Mouse (Mus musculus) G1E-ER4 (cell line): Measurements from ENCODE around the gene Rassf6. TPM values are rescaled to one million over a fixed set of nuclear protein-coding genes. Genes with fewer than 3 reads are reported as not detected.

ENCODE experiments used
- GATA1 ChIP-seq: IDR thresholded peaks from one replicate; pipeline ENCODE4 v1.8.0; 2012; ENCODE audit warnings: low read length, inconsistent platforms
- polyA plus RNA-seq: library from polyadenylated mRNA; stranded (reverse); fragments of >175 nt; gene quantifications from 2 replicates; pipeline ENCODE4 v1.2.3, GENCODE M21; 2012

Gene Rassf6
- polyA plus RNA-seq, 1 experiment = not detected

- TF ChIP-seq GATA1 = no peak
These were observed 45.5 kb downstream of the Rassf6 start for GRCm38 (mm10) chr5:90594945-90595344.

GRCm38 (mm10) chr5:90591936-90592335 lies 48.5 kb downstream of the Rassf6 start:
- no peak for TF ChIP-seq GATA1

GRCm38 (mm10) chr5:90590676-90591075 lies 49.8 kb downstream of the Rassf6 start:
- TF ChIP-seq GATA1 = no peak

- no peak for TF ChIP-seq GATA1
These were observed 51.5 kb downstream of the Rassf6 start for GRCm38 (mm10) chr5:90588708-90589595.

DNA sequence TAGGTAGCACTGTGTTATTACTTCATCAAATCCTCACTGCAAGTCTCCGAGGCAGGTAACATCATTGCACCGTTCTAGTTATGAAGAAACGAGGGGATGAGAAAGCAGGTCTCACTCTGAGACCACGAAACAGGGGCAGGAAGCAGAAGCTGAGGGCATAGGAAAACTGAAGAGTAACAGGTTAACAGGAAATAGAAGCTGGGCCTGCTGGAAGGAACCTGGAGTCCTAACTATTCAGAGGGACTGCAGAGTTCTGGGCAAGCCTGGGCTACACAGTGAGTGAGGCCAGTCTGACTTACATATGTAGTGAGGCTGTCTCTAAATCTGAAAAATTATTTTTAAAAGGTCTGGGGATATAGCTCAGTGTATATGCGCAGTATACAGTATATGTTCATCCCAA lies 52.4 kb downstream of the Rassf6 start:
- no peak for TF ChIP-seq GATA1

DNA sequence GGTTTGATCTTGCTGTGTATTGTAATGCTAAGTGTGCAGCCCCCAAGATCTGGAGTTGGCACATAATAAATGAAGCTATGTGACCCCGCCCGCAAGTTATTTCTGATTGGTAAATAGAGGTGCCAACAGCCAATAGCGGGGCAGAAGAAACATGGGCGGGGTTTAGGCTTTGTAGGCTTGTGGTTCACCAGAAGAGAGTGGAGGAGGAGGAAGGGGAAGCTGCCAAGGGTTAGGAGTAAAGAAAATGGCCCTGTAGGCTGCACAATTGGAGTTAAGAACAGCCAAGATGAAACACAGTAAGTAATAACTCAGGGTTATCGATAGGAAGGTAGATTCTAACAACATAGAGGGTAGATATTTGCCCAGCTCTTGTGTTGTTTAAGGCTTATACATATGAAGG lies 53.9 kb downstream of the Rassf6 start:
- no peak for TF ChIP-seq GATA1

DNA sequence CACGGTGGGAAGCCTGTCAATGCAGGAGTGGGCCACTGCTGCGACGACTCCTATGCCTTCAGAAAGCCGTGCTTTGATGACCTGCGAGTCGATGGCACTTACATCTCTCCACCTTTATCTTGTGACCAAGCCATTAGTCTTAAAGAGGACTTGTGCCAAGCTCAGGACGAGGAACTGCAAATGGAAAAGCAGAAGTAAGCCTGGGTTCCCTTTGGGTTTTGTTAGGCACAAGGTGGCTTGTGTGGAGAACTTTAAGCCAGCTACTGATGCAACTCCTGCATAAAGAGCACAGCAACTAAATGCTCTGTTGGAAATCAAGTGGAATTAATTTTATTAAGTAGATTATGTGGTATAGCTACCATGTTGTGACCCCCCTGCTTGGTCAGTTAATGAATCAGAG lies 55.7 kb downstream of the Rassf6 start:
- no peak for TF ChIP-seq GATA1

GRCm38 (mm10) chr5:90582179-90582578 lies 58.3 kb downstream of the Rassf6 start:
- TF ChIP-seq GATA1 = no peak

DNA sequence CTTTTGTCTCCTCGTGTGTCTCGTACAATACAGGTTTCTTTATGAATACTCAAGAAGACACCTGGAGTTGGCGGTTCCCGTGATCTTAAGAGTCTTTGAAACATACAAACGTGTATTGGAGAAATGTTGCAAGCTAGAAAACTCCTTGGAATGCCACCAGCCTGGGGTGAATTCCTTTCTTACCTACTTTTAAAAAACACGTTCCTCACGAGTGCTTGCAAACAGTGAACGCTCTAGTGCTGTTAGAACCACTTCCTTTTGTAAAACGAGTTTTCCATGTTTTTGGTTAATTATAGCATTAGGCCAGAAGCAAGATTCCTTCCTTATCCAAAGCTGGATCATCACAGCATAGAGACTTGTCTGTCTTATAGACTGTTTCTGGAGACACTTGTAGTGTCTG lies 60.9 kb downstream of the Rassf6 start:
- no peak for TF ChIP-seq GATA1

DNA sequence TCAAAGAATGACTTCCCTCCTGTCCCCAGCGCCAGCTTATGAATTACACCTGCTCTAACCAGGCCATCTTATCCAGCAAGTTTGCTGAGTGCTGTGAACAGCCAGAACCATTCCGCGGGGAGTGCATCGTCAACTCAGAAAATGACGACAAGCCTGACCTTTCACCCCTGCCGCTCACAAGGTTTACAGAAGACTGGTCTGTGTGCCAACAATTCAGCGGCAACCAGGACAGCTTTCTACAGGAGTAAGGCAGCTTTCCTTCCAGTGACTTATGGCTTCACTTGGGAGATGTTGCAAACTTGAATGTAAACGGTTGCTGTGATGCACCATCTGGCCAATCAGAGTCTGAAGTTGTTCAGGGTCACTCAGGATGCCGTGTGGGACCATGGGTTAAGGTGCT lies 62.7 kb downstream of the Rassf6 start:
- no peak for TF ChIP-seq GATA1

DNA sequence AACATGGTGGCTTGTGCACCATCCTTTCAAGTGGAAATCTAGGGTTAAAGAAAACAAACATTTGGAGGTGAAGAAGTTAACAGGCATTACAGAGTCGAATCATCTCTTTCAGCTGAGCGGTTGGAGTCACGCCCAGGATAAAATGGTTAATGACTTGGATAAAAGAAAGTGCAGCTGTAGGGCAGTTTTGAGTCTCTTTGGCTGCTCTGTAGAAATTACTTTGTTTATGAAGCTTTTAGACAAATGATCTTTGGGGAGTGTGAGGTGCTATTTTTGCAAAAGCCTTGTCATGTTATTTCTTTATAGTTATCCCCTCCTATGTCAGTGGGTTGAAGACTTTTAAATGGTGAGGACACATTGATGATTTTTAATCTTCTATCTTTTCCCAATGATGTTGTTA lies 69.2 kb downstream of the Rassf6 start:
- TF ChIP-seq GATA1 = no peak

DNA sequence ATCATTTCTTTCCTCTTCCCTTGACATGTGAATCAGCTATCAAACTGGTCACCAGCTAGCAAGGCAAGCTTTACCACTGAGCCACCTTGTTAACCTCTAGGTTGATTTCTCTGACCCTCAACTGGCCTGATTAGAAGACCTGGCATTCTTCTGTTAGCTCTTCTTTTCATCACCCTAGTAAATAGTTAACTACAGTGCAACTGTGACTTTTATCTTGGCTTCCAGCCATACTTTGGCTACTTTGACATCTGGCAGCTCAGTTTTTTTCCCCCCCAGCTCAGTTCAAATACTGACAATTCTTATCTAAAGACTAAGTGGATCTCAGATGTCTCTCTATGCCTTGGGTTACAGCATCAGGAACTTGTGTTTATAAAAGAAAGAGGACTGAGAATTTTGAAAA lies 72.1 kb downstream of the Rassf6 start:
- TF ChIP-seq GATA1 = no peak

DNA sequence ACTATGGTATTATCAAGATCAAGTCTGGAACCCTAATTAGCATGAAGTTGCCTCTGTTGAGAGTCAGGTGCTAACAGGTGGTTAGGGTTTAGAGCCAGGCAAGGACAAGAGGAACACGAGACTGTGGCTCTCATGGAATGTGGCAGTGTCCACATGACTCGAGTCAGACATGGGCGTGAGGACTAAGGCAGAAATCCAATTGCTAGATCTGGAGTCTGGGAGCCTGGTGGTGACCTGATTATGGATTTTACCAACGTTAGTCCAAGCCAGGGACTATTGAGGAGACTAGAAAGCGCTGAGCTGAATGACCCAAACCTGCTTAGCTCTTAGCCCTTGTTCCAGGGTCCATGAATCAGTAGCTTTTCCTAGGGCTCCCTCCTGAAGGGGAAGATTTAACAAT lies 72.7 kb downstream of the Rassf6 start:
- TF ChIP-seq GATA1 = no peak

DNA sequence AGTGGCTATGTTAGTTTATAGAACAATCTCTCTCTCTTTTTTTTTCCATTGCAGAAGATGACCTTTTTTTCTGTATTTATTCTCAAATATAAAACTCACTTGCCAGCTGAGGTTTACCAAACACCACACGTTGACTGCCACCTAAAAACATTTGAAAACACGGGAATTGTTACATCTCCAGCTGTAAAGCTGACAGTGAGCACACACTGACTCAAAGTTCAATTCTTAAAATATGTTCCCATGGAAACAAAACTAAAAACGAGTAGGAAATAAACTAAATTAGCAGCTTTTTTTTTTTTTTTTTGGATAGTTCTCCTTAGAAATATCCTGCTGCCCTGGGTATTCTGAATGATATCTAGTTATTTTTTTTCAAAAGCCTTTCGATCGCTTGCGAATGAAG lies 75.3 kb downstream of the Rassf6 start:
- no peak for TF ChIP-seq GATA1

GRCm38 (mm10) chr5:90564161-90564560 lies 76.3 kb downstream of the Rassf6 start:
- no peak for TF ChIP-seq GATA1

DNA sequence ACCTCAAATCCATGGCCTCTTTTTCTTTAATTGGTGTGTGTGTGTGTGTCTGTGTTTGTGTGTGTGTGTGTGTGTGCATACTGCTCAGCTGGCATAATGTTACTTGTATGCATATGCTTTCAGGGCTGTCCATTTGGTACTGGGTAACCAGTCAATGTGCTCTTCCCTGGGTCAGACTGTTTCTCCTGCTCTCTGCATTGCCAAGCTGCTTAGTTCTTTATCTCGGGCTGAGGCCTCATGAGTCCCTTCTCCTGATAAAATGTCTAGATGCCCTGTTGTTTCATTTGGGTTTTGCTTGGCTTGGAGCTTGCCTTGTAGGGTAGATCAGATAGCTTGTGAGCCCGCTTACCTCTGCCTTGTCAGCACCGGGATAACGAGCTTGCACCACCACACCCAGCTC lies 77.6 kb downstream of the Rassf6 start:
- no peak for TF ChIP-seq GATA1

DNA sequence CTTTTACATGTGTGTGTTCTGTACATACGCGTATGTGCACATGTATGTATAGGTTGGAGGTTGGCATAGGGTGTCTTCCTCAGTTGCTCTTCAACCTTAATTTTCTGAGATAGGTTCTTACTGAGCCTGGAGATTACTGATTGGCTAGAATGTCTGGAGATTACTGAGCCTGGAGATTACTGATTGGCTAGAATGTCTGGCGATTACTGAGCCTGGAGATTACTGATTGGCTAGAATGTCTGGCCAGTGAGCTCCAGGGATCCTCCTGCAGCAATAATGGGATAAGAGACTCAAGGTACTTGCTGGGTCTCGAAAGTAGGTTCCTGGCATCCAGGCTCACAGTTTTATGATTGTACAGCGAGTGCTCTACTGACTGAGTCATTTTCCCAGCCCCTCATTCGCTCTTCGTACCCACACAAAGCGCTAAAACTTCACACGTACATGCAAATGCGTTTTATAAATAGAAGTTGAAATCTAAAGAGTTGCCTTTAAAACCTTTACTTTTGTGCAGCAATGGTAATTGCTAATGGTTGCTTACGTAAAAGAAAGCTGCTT lies 78.7 kb downstream of the Rassf6 start:
- no peak for TF ChIP-seq GATA1
